Mouse (Mus musculus) adrenal gland, adult (tissue): Measurements from ENCODE around the gene Ftl1.
A peak's percentile ranks its signal among the peaks of the same experiment; 100 is the strongest.
"Not testable (repeated sequence)": the region's sequence is repeated elsewhere in the genome, so short reads cannot be mapped to it uniquely, and the experiment has no call there.

ENCODE experiments used
- DNase-seq, 2 experiments: peaks; one replicate each; pipeline ENCODE4 v3.0.0; 2022 to 2023; ENCODE audit warnings: low spot score in 1 of 2; ENCODE audit not compliant: inconsistent age in 2 of 2

Gene Ftl1

DNA sequence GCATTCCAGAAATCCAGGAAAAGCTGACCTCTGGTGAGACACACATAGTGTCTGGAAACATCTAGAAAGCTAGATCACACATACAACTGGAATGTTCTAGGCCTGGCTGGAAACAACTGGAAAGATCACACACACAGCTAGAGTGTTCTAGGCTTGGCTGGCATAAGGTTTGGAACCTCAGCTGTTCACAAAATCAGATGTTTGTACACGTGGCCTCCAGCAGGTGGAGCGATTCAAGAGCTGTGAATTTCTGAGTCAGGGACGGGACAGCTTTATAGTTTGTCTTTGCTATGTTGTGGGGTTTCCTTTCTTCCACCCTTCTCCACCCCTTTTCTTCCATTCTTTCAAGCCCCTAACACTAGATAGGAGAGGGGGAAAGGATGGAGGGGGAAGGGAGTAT lies 17.3 kb upstream of the Ftl1 start:
- peak; percentile 66 to 87 for DNase-seq

DNA sequence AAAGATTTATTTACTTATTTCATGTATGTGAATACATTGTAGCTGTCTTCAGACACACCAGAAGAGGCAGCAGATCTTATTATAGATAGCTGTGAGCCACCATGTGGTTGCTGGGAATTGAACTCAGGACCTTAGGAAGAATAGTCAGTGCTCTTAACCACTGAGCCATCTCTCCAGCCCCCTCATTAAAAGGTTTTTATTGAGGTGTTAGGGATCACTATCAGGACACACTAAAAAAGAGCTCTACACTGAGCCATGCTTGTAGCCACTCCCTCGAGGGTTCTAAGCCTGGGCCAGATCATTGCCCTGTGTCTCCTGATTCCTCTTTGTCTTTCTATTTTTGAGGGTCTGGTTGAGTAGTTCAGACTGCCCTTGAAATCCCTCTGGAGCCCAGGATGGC lies 16.8 kb upstream of the Ftl1 start:
- peak in 1 of 2 experiments; percentile 5 for DNase-seq

DNA sequence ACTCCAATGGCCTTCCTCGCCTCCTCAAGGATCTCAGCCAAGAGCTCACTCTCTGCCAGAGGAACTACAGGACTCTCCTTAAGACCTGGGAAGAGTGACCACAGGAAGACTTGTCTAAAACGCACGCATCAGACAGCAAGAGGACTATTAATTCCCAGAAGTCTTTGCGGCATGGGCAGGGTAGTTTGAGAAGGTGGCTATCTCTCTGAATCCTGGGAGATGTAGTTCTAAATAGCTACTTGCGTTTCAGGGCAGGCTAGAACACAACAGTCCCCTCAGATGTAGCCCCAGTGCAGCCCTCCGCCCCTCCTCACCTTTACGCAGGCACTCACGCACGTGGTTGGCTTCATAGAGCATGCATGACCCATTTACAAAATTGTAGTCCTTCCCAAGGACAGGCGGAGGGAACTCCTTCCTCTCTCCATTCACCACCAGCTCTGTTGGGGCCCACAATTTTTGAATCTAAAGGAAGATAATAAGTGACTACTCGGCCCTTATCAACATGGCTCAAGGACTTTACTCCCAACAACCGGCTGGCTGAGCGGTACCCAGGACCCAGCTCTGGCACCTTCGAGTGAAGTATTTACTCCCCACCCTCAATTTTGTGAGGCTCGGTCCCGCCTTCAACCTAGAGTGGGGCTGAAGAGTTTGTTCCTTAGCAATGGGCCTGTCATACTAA lies 15.7 kb upstream of the Ftl1 start:
- DNase-seq = peak; percentile 57 to 83

DNA sequence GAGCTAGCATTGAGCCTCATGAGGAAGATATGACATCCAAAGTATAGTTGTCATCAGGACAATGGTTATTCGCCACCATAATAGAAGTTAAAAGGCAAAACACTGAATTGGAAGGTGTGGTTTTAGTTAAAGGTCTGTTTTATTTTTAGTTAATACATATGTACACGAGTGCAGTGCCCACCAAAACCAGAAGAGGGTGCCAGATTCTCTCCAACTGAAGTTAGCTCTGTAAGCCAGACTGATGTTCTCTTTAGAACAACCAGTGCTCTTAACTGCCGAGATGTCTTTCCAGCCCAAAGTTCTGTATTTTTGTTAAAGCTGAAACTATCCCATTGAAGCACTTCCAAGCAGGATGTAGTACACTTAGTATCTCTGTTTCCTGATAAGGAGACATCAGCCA lies 11.2 kb upstream of the Ftl1 start:
- peak; percentile 68 to 90 for DNase-seq

DNA sequence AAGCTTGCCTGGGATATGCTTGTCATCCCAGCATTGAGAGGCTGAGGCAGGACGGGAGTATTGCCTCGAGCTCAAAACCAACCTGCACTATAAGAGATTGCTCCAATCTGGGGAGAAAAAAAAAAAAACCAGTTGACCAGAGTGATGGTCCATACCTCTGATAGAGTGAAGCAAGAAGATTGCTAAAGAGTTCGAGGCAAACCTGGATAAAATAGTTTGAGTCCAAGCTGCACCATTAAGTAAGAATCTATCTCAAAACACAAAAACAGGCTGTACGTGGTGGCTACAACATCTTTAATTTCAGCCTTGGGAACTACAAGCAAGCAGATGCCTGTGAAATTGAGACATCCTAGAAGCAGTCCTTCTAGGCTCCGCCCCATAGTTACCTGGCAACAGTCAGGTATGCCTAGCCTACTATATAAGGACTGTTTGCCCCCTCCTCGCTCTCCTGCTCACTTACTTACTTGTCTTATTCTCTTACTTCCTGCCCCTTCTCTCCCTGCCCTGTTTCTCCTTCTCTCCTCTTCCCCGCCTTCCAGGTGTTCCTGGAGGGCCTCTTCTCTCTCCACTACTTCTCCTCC lies 7.5 kb upstream of the Ftl1 start:
- DNase-seq = peak in 1 of 2 experiments; percentile 34

DNA sequence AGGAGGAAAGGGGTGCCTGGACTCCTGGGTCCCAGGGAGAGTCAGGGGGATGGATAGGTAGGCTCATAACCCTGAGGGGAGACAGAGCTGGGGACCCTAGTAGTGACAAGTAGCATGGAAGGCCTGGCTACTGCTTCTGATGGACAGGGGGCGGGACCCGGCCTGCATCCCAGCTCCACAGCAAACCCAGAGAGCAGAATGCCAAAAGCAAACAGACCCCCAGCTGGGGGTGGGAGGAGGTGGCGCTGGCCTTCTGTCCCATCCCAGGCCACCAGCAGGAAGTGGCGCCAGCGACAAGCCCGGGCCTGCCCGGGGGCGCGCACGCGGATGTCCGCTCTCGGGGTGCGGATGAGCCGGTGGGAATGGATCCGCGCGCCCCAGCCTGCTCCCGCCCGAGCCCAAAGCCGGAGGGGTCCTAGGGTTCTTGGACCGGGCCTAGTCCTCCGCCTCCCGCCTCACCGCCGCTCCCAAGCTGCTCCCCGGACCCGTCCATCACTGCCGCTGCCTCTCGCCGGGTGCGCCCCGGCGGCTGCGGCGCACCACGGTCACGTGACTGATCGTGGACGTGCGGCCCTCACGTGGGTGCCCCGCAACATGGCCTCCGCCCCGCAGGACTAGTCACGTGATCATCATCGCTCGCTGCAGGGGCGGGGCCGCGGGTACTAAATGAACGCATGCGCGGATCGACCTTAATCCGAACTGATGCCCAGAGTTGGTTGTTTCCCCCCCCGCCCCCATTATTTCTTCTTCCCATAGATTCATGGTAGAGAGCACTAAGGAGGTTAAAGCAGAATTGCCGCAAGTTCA lies 6.8 kb upstream of the Ftl1 start, which contains the start of gene Bax:
Bax (minus strand) TSS at position 616 of the 807 bp plus-strand sequence.
- DNase-seq = peak; percentile 97 to 98

DNA sequence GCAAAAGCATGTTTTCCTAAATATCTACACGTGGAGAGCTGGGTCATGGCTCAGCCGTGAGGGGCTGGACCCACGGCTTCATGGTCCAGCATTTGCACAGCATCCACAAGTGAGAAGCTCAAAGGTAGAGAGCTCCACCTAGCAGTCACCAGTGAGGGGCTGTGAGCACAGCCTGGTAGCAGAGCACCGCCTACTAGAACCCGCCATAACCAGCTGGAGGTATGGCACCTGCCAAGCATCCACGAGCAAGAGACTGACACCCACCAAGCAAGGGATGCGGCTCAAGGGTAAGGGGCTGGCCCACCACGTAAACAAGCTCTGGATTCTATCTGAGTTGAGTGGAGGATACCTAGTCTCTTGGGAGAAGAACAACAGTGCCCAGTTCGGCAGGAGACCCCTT lies 5.9 kb upstream of the Ftl1 start:
- DNase-seq = peak; percentile 42 to 55

DNA sequence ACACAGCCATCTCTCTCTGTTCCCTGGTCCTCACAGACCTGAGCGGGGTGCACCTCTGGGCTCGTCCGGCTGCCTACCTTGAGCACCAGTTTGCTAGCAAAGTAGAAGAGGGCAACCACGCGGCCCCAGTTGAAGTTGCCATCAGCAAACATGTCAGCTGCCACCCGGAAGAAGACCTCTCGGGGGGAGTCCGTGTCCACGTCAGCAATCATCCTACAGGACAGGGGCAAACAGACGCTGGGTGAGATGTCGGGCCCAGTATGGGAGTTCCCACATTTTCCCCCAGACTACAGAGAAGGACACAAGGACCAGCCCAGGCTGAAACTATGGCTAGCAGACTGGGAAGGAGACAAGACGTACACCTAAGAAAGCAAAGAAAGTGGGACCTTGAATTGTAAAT lies 5.4 kb upstream of the Ftl1 start:
- peak in 1 of 2 experiments; percentile 30 for DNase-seq

DNA sequence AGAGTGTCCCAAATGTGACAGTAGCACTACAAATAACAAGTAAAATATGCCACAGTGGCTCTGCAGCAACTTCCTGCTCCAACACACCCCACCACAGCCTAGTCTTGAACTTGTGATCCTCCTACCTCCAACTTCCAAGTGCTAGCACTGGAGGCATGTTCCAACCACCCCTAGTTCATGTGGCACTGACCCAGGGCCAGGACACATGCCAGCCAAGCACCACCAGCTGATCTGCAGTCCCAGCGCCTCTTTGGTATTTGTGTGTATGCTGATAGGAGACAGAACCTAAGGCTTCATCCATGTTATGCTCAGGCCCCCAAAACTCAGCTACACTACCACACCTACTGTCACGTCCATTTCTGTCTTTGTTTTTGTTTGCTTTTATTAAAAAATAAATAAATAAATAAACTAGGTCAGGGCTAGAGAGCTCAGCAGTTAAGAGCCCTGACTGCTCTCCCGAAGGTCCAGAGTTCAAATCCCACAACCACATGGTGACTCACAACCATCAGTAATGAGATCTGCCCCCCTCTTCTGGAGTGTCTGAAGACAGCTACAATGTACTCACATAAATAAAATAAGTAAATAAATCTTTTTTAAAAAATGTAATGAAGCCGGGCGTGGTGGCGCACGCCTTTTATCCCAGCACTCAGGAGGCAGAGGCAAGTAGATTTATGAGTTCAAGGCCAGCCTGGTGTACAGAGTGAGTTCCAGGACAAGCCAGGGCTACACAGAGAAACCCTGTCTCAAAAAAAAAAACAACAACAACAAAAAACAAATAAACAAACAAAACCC lies 4.5 kb upstream of the Ftl1 start:
- DNase-seq = peak; percentile 36 to 59

DNA sequence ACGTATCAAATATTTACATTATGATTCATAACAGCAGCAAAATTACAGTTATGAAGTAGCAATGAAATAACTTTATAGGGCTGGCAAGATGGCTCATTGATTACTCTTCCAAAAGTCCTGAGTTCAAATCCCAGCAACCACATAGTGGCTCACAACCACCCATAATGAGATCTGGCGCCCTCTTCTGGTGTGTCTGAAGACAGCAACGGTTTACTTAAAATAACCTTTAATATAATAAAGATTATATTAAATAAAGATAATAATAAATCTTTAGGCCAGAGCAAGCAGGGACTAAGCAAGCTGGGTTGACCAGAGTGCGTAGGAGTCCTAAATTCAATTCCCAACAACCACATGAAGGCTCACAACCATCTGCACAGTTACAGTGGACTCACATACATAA lies 3.2 kb upstream of the Ftl1 start:
- DNase-seq = not testable (repeated sequence)

DNA sequence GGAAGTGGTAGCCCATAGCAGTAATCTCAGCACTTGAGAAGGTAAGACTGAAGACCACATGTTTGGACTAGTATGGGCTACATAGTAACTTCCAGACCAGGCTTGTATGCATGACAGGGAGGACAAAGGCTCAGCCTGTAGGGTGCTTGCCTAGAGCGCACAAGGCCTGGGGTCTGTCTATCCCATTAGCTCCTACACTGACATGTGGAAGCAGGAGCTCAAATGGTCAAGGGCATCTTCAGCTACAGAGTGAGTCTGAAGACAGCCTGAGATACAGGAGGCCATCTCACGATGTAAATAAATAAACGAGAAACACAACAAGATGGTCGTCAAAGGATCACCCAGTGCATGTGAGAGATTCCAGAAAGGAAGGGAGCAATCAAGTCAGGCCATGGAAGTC lies 2.6 kb upstream of the Ftl1 start:
- DNase-seq = no peak

DNA sequence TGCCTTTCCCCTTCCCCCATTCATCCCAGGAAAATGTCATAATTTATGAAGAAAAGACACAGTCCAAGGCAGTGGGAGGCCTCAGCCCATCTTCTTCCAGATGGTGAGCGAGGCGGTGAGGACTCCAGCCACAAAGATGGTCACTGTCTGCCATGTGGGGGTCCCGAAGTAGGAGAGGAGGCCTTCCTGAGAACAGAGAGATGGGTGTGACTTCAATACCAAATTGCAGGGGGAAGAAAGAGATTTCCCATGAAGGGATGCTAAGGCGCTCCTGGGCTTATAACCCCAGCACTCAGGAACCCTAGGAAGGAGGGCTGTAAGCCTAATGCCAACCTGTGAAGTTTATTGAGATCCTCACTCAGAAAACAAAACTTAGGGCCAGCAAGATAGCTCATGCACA lies 2.1 kb upstream of the Ftl1 start:
- DNase-seq = no peak

DNA sequence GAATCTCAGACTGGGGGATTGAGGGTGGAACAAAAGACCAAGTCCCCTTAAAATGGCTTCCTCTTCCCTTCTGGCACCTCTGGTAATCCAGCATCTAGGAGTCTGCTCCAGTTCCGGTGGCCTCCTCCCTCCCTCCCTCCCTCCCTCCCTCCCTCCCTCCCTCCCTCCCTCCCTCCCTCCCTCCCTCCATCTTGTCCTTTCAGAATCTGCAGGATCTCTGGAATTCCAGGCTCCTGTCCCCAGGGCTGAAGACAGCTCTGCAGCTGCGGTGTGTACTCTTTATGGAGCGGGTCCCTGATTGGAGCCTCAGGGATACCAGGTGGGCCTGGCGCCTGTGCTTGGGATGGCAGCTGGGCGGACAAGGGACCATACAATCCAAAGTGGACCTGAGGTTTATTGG lies 1.6 kb upstream of the Ftl1 start:
- peak; percentile 45 to 71 for DNase-seq

DNA sequence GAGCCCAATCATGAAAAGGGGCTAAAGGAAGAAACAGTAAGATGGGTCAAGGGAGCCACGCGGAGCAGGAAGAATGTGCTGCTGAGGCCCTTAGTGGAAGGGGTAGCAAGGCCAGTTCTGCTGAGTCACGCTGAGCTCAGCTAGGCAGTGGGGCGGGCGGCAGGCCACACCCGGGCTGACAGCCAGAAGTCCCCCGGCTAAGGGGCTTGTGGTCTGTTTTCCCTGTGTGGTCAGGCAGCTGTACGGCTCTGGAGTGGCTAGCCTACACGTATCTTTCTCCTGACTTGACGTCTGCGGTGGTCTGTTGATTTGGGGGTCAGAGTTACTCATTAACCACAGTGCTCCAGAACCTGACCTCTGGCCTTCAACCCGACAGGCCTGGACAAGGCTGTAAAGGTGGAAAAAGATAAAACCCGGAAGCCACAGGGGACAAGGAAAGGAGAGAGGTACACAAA lies 1.2 kb upstream of the Ftl1 start:
- DNase-seq = peak; percentile 89 to 95

DNA sequence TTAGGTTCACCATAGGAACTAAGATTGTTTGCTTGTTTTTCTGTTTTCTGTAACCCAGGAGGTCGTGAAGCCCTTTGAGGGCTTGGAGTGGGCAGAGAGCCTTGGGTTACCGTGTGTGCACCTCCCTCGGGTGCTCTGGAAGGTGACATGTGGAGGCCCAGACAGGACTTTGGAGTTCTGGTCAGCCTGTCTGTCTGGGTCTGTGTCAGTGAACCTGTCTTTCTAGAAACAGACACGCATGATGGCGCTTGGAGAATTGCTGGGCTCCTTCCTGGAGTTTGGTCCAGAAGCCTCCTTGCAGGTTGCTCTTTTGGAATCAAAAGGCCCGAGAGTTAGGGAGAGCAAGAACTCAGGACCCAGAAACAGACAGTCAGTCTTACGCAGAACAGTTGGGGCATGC lies 693 bp upstream of the Ftl1 start:
- no peak for DNase-seq

DNA sequence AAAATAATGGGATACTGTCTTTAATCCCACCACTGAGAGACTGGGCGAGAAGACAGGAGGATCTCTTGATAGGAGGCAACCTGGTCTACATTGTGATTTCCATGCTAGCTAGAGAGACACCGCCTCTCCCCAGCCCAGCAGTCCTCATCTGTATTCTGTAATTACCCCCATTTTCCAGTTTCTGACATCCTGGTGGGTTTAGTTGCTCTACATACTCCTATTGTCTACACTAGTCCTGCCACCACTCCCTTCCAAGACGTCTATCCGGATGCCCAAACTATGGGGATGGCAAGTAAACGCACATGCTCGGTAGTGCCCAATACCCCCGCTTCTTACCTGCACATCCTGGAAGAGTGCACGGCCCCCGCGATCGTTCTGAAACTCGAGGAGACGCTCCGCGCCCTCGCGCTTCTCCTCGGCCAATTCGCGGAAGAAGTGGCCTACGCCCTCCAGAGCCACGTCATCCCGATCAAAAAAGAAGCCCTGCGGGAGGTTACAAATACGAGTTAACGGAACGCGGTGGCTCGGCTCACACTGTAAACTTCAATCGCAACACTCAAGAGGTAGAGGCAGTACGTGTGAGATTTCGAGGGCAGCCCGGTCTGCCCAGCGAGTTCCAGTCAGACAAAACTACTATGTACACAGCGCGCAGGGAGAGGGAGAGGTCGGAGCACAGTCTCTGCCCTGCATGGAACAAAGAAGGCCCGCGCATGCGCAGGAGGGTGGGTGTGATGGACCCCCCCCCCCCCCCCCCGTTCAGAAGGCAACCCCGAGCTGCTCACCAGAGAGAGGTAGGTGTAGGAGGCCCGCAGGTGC lies 728 bp downstream of the Ftl1 start:
- DNase-seq = peak; percentile 77 to 90

DNA sequence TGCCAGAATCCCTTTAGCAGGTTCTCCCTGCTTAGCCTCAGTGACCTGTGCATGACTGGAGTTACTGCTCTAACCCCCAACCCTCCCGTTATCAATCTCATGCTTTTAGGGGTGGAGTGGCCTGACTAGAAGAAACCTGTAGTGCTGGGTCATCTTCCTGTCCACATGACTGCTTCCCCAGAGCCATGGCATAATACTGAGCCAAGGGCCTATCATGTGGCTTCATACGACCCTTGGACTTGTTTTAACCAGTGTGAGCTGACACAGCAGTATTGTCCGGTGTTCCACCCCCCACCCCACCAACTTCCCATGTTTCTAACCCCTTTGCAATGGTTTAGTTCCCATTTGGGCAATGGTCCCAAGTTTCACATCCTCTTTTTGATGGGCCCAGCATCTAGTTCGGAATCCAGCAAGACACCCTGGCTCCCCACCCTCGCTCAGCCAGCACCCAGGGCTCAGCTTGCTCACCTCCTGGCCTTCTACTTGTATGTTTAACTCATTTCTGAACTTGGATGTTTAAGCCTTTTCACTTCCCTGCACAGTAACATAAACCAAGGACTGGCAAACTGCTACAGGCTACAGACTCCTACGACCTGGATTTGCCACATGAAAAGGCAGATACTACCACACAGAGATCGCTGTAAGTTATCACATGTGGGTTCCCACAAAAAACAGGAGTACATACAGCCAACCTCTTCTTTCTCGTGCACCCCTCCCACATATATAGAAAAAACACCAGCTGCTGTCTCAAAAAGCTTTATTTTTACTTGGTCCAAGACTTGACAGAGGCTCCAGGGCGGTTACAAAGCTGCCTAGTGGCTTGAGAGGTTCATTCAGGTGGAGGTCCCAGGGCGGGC lies 2.3 kb downstream of the Ftl1 start:
- peak in 1 of 2 experiments; percentile 74 for DNase-seq

DNA sequence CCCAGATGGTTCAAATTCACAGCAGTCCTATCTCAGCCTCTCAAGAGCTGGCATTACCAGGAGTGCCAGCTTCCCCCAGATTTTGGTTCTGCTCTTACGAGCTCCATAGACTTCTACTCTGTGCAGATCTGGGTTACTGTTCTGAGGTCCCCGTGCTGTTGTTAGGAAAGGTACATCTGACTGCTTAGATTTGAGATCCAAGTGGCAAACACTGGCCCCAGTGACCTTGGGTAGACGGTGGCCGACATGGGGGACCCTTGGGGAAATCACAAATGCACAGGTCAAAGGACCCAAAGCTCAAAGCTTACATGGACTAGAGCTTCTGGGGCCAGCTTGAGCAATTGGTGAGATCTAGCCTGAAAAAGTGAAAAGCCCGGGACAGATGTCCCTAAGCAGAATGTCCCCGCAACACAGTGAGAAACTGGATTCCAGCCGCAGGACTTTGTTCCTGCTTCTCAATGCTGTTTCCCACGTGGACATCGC lies 2.9 kb downstream of the Ftl1 start:
- DNase-seq = peak; percentile 42 to 69
